Mouse (Mus musculus) right cerebral cortex, adult 2 months (tissue): ENCODE measurements around the gene Gm10945.

Experiments
- DNase-seq, 2 experiments: peaks; one replicate each; pipeline ENCODE4 v3.0.0; 2021 to 2022; ENCODE audit warnings: low spot score in 2 of 2

The Gm10945 gene

DNA sequence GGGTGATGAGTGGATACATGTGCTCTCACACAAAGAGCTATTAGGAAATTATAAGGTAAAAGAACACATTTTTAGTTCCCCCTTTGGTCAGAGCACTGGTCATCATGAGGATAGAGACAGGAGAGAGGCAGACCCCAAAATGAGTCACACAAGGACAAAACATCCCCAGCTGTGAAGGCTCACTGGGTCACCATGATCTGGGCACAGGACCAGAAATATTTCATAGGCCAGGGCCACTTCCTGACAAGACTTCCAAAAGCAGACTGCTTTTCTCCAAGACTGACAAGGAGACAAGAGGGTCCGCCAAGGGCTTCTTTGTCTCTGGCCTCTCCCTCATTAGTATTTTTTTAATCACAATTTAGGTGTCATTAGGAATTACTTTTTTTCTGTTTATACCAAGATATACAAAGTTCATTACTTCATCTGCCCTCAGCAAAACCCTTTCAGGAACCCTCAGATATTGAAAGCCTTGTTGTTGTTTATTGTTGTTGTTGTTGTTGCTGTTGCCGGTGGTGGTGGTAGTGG, at the start of gene Gm10945:
TSS of gene Gm10945 (minus strand) at position 475 of the 525 bp plus-strand sequence.
- no peak for DNase-seq

DNA sequence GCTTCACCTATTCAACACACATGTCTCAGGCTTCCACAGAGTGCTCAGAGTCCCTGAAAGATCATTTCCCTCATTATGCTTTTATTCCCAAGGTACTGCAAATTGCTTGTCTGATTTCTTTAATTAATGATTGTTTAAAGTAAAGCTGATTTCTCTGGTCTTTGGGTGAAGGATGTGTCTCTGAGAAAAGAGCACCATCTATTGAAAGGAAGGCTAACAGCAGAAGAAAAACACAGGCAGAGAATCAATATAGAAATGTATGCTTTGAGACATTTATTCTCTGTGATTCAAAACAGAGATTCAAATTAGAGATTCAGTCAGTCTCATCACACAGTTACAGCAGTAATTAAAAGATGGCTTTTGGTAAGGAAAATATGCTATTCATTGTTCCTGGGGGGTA, 28.7 kb upstream of the Gm10945 start:
- no peak for DNase-seq

DNA sequence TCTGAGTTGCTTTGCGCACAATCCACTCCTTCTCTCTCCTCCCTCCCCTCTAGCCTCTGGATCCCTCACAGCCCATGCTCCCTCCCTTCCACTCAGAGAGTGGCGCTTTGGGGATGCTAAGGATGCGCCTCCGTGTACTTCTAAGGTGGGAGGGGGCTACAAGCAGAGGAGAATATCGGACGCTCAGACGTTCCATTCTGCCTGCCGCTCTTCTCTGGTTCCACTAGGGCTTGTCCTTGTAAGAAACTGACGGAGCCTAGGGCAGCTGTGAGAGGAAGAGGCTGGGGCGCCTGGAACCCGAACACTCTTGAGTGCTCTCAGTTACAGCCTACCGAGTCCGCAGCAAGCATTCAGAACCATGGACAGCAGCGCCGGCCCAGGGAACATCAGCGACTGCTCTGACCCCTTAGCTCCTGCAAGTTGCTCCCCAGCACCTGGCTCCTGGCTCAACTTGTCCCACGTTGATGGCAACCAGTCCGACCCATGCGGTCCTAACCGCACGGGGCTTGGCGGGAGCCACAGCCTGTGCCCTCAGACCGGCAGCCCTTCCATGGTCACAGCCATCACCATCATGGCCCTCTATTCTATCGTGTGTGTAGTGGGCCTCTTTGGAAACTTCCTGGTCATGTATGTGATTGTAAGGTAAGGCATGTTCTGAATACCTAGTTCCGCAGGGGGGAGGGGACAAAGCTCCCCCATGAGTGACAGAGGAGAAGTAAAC, 27.1 kb upstream of the Gm10945 start:
- DNase-seq = peak; percentile 26 to 32

DNA sequence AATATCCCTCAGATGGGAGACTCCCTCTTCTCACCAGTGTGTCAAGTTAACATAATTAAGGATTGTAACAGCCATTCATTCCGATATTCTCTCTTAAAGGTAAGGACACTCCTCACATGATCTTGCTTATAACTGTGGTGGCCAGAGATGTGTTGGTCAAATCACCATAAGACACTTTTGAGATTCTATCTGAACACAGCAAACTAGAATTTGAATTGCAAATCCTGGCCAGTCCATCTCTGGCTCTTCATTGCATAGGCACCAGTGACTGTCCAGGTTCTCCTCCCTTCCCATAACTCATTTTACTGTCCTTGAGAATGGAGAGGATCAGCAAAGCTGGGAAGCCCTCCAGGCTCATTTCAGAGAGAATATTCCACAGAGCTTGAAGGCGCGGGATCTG, 3.4 kb downstream of the Gm10945 start, which contains the start of gene Oprm1:
TSS of gene Oprm1 (plus strand) at position 301 of the 400 bp plus-strand sequence.
- no peak for DNase-seq

DNA sequence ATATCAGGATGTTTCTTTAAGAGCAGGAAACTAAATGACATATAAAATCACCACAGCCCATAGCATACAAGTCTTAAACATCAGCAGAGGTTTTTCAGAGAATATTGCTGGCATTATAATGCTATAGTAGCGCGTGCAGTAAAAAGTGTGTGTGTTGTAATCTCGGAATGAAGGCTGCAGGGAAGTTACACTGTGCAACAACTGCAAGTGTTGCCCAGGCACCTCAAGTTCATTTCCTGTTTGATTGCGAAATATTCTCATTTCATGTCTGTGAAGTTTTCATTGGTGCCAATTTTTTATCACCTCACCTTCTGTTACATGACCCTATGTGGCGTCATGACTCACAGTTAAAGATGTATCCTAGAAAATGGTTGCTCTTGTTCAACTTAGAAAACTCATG, 8.2 kb downstream of the Gm10945 start:
- no peak for DNase-seq

DNA sequence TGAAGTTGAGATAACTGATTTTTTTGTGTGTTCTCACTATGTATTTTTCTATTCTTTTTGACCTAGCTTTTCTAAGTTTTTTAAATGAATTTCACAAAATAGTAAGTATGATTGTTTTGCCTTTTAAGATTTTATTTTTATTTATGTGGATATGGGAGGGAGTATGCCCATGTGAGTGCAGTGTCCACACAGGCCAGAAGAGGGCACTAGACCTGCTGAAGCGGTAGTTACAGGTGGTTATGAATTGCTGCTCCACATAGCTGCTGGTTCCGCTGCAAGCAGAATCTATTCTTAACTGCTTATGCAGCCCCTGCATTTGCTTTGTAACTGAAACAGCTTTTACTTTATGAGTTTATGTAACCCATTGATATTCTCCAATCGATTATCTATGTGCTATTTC, 33.1 kb downstream of the Gm10945 start:
- DNase-seq = no peak

DNA sequence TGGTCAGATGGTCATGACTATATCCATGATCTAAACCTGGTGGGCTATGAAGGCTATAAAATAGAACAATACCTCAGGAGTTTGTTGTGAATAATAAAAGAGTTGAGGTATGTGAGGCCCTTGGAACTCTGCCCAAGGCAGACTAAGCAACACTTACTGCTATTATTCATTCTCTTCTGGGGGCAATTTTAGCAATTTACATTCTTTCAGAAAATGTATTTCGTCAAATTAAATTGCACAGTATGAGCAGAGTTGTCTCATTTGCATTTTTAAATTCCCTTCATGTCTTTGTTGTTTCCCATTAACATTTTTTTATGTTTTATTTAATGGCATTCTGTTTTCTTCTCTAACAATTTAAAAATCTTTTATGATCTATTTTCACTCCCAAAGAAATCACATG, 37.8 kb downstream of the Gm10945 start:
- no peak for DNase-seq

DNA sequence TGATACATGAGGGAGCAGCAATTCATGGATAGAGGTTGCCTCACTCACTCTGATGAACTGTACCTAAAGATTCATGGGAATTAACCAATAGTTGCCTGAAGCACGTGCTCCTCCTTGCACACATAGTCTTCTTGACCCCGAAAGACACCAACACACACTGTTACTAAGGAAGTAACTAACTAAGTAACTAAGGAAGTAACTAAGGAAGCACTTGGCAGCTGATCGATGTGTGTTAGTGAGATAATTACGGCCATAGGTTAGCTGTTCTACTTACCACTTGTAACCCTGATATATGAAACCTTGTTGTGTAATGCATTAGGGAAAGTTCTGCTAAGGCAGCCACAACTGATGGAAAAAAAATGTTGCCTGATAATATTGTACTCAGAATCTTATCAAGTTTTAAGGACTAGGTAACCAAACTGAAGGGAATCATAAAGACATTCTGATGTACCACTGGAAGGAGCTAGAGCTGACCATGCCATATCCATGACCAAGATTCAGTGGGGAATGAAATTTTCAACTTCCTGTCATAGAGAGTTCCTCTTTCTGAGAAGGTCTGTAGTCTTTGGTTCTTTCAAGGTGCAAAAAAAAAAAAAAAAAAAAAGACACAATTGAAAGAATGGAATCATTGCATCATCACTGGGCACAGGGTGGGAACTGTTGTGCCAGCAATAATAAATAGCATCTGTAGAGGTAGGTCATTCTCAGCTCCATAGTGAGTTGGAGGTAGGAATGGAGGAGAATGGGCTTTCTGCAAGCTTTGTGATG, 44.2 kb downstream of the Gm10945 start:
- DNase-seq = no peak

DNA sequence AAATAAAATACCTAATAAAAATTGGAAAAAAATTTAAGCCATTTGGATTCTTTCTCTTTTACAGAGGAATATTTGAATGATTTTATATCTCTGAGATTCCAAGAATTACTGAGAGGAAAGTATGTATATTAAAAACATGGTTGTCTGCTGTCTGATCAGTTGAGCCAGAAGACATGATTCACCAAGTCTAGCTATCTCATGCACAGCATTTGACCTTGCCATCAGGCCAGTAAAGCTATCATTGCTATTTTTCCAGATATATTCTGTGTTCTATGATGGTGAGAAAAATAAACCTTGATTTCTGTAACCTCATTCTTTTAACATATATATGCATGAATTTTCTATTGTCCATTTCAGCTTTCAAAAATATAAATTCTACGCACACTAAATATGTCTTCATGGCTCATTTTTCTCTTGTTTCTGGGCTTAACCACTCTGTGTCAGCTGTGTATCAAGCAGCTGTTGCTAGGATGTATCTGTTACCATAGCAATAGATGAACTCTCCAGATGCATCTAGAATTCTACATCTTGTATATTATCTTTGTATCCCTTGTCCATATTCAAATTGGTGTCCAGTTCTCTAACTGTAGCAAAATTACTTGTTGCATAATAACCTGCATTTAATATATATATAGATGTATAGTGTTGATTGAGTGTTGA, 56.2 kb downstream of the Gm10945 start:
- DNase-seq = no peak

DNA sequence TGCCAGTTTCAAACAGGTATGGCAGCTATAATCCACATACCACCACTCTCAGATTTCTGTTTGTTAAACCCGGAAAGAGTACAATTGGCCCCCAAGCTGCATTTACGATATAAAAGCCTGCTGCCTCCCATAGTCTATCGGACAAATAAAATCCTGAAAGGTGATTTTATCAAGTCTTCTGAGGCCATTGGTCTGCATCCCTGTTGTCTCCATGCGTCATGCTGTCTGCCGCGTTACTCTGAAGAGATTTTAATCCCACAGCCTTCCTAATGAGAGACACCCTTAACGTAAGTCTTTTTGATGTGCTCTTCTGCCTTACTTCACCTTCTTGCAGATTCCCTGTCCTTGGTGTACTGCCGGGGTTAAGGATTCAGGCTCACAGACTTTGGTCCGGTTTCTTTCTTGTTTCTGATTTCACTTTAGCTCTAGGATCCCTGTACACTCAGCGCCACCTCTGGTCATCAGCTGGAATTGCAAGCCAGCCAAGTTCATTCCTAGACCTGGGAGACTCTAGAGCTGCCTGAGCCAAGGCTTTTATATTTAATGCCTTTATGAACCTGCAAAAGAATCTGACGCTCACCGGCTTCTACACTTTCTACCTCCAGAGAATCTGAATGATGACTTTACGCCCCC, 67.2 kb downstream of the Gm10945 start:
- DNase-seq = peak; percentile 67 to 73
